Mouse (Mus musculus) spleen, postnatal 36 days (tissue): ENCODE measurements at regions not wholly inside any gene's neighbourhood (a gene's known extent, or its start where the extent isn't known, plus 50 kb on each side); places are given as distances from the start of the nearest gene placed in this dataset.

ENCODE experiments used
- DNase-seq, 2 experiments: peaks; one replicate each; pipeline ENCODE4 v3.0.0; 2022; ENCODE audit warnings: low spot score in 2 of 2, mixed read lengths in 1 of 2

DNA sequence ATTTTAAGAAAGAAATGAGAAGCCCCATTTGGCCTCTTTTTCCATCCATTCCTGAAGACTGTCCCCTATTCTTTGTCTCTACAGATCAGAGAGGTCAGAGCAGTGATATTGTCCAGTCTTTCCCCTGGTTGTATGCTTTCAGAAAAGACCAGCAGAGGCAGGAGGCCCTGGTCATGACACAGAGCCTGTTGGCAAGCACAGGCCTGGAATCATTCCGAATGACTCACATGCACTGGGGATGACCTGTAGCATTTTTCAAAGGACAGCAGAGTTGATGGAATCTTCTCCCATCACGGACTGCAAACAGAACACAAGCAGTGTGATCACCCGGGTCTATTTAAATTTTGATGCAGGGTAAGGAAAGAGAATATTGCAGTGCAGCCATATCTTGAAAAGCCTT is 50.2 kb upstream of the Nxt1 start:
- DNase-seq, result no peak

DNA sequence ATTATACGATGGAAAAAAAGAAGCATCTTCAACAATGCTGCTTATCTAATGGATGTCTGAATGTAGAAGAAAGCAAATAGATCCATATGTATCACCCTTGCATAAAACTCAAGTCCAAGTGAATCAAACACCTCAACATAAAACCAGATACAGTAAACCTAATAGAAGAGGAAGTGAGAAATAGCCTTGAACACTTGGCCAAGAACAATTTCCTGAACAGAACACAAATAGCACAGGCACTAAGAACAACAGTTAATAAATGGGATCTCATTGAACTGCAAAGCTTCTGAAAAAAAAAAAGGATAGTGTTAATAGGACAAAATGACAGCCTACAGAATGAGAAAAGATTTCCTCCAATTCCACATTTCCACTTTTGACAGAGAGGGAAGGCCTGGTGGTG is 60.5 kb upstream of the Nxt1 start:
- DNase-seq, result no peak

DNA sequence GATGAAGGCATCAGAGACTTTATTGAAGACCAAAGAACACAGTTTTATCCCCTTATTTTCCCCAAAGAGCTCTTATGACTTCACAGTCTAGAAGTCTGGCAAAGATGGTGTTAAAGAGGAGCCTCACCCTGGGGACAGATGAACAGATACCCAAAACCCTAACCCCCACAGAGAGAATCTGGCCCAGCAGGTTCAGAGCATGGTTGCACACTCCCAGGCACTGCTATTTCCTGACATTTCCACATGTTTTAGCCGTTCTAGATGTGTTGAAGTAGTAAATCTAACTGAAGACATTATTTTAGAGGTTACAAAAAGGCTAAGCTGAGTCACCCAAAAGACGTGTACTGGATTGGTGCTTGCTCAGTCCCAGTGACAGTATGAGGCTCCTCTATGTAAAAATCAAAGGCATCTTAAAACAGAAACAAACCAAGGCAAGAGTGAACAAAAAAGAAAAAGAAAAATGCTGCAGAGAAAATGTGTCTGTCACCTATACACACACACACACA is 66.9 kb upstream of the Nxt1 start:
- DNase-seq, result no peak

DNA sequence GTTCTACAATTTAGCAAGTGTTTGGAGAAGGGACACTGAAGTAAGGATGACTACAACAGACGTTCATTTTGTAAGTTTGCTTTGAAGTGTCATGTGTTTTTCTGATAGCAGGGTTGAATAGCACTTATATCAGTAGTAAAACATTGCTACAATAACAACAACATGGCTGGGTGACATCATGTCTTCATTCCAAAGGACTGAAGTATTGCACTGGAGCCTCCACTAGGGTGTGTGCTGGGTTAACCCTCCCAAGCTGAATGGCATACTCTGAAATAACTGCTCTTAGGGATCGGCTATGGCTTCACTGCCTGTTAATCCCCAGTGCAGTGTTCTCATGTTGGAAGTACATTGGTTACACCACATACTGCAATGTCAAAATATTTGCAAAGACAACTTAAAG is 68.5 kb upstream of the Nxt1 start:
- no peak for DNase-seq

DNA sequence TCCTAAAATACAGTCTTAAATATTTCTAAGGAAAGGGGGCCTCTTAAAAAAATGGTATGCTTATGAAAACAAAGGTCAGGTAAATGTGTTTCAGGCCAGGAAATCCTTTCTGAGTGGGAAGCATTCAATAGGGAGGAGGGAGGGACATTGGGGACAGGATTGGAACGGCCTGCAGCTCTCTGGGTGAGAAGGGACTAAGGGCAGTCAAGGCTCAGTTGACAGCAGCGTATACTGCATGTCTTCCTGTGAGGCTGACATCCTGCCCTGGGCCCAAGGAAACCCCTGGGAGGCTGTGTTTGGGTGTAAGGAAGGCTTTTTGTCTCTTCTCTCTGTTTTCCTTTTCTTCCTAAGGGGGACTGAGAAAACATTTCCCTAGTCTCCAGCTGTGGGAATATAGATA is 69.1 kb upstream of the Nxt1 start:
- no peak for DNase-seq

DNA sequence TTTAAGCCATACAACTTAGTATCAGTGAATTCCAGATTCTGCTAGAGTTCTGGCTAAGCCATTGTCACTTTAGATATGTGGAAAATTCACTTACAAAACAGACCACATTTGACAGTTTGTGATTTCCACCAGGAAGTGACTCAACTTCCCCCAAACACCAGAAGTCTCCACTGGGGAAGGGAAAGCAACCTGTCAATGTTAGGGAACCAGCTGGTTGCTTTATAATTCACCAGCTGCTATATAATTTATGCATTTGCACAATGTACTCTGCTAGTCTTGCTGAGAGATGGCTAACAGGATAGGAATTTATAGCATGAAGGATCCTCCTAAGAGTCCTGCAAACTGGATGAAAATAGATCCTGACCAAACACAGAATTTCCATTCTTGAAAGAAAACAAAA is 72.9 kb upstream of the Nxt1 start:
- DNase-seq, result no peak

DNA sequence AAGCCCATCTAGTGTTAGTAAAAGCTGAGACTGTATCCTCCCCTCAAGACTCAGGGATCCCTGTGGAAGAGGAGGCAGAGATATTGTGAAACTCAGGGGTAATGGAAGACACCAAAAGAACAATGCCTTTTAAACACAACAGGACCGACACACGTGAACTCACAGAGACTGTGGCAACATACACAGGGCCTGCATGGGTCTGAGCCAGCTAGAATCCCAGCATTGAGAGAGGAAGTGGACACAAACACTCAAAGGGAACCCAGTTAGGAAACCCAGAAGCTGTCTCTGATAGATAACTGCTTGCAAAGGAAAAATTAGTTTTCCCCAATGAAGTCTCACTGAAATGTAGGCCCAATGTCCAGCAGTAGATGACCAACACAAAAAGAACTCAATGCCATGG is 75.4 kb upstream of the Nxt1 start:
- DNase-seq, result no peak

DNA sequence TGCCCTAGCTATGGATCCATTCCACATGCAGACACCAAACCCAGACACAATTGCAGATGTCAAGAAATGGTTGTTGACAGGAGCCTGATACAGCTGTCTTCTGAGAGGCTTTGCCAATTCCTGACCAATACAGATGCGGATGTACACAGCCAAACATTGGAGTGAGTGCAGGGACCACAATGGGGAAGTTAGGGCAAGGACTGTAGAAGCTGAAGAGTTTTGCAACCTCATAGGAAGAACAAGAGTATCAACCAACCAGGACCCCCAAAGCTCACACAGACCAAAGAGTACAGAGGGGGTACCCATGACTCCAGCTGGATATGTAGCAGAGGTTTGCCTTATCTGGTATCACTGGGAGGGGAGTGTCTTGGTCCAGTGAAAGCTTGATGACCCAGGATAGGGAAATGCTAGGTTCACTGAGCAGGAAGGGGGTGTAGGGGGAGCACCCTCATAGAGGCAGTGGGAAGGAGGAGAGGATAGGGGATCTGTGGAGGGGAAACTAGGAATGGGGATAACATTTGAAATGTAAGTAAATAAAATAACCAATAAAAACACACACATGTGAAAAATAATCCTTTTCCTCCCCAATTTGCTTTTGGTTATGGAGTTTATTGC is 86.6 kb upstream of the Nxt1 start:
- no peak for DNase-seq

DNA sequence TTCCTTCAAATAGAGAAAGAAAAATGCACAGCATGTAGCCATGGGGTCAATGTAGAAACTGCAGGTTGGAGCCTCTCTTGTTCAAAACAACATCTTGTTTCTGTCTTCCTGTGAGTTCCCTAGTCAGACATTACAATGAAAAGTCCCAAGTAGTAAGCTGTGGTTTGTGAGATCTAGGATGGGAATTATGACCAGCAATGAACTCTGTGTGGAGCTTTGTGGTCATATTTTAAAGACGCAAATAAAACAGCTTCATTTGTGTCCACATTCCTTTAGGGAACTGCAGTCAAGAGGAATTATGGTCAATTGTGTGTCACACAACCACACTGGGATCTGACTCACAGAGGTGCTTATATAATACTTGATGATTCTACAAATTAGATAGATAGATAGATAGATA is 90.2 kb upstream of the Nxt1 start:
- DNase-seq, result no peak

DNA sequence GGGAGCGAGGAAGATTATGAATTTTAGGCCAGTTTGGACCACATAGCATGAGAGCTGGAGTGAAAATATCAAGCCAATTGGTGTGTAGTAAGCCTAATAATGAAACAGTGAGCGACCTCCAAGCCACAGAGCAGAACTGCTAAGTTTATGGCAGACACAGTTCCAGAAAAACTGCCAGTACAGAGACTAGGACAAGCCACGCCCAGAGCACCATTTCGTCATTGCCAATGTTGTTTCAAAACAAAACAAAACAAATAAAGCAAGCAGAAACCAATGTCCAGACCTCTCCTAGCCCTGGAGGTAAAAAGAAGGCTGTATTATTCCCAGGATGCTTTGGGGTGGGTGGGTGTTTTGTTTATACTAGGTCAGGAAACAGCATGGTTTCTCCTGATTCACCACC is 90.7 kb upstream of the Nxt1 start:
- no peak for DNase-seq

DNA sequence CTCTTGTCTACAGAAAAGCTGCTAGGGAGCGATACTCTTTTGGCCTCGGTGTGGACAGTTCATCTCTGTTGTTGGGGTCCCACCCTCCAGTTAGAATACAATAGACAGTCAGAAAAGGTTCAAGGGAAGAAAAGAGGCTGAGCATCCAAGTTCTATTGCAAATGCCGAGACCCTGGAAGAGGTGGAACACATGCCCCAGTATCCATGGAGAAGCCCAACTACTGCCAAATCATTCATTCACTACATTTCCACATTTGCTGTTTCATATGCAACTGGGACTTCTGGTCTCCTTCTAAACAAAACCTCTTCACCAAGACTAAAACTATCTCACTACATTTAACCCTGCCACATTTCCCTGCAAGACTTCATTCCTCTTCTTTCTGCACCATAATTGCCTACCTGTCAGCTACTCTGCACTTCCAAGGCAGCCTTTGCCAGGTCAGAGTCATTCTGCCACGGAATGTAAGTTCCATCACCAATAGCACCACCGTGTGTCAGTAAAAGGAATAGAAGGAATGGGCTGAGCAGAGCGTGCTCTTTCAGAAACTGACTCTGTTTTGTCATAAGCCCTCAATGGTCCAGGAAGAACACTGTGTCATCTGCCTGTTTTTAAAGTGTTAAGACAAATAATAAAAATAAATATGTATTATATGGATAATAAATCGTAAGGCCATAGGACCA is 92.0 kb upstream of the Nxt1 start:
- peak; percentile 6 to 19 for DNase-seq

DNA sequence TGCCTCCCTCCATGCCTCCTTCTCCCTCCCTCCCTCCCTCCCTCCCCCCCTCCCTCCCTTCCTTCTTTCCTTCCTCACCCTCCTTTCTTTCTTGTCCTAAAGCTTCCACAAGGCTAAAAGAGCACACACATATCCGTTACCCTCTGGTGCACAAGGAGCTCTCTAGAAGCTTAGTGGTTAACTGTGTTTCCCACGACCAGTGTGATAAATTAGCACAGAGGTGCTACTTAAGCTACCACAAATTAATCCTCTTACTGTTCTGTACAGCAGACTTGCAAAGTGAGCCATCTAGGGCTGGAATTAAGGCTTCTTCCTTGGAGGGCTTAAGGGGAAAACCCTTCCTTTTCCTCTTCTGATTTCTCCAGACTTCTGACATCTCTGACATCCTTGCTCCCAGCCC is 92.8 kb upstream of the Nxt1 start:
- no peak for DNase-seq

DNA sequence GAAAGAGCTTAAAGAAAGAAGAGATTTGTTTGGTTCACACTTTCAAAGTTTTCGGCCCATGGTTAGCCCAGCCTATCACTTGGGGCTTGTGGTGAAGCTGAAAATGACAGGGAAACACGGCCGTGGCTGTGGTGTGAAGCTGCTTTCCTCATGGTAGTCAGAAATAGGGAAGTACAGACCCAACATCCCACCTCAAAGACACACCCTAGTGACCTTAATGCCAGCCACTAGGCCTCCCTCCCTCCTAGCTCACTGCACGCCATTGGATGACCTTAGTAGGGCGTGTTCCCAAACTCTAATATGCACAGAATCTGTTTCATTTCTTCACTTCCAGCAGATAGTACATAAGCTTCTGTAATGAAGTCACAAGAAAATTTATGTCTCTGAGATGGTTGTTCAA is 93.4 kb upstream of the Nxt1 start:
- peak; percentile 7 to 32 for DNase-seq

DNA sequence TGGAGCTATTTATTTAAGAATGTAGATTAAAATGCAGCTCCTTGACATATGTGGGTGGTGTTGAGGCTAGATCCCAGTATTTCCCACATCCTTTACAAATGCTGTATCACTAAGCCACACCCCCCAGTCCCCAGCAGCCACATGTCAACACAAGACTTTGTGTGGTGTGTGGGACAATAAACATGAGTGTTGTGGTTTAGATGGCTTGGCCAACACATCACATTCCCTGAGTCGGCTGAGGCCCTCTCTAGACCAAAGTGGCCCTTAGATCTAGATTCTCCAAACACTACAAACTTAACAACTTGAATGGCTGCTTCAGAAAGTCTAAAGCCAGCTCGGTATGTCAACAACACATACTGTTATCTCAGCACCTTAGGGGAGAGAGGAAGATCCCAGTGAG is 94.2 kb upstream of the Nxt1 start:
- no peak for DNase-seq

DNA sequence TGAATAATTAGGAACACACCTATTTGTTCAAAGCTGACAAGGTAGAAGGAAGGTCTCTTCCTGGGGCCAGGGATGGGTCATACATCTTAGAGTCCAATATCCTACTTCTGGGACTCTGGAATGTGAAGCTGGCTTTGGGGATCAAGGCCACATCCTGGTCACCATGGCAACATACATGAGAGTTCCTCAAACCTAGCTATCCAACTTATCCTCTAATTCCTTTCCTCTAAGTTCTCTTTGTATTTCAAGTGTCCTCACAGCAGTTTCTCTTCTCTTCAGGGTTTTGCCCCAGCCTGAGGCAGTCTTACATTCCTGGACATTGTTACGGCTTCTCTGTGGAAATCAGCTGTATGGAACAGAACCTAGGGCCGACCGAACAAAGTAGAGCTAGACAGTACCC is 97.0 kb upstream of the Nxt1 start:
- no peak for DNase-seq

DNA sequence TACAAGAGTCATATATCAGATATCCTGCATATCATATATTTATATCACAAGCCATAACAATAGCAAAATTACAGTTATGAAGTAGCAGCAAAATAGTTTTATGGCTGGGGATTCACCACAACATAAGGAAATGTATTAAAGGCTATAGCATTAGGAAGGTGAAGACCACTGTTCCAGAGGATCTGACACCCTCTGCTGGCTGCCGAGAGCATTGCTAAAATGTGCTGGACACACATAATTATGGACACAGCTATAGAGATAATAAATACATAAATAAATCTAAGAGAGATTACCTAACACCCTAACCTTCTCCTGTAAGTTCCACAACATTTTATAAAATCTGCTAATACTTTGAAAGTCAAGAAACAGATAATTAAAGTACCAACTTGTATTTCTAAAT is 100.2 kb upstream of the Nxt1 start:
- peak; percentile 45 to 55 for DNase-seq

DNA sequence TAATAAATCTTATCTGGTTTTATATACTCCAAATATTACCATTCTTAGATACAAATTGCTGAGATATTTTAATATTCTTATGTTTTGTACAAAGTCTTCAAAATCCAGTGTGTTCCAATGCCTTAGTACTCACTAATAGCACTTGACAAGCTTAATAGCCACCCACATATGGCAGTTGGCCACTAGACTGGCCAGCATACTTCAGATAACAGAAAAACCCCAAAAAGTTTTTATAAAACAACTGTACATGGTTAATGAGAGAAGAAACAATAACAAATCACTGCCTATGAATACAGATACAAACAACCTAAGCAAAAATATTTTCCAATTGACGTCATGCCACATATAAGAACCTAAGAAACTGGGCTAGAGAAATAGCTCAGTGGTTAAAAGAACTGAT is 100.8 kb upstream of the Nxt1 start:
- DNase-seq, result no peak

DNA sequence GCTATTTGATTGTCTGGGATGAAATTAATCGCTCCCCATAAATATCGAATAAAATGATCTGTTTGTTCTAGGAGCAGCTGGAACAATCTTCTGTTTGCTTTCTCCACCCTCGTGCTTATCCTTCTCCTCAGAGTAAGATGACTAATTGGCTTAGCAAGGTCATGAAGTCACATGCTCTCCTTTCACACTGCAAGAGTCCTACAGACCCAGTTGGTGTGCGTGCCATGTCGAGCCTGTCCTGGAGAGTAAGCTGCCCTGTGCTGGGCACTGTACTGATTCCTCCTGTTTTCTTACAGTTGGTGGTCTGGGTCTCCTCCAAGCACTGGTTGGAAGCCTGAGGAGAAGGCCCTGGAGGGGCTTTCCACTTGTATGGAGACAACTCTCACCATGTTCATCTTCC is 101.4 kb upstream of the Nxt1 start:
- DNase-seq, result no peak

DNA sequence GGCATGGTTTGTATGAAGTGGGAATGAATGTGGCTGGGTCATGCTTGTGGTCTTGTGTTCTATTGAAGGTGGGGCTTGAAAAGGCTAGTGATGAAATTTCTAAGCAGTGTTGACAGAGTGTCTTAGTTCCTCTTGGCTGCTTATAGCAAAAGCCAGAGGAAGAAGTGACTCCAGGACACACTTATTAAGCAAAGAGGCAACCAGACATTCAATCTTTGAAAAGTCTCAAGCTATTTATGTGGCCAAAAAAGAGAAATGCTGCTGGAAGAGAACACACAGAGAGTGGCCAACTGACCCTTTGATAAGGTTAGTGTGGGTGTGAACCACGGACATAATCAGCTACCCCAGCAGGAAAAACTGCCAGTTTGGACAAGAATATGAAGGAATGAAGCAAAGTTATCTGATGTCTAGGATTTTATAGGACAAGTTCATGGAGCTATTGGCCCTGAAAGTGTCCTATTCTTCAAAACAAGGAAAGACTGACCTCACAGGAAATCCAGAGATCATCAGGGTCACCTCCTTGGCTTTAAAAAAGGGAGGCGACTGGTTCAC is 104.4 kb upstream of the Nxt1 start:
- peak; percentile 2 to 17 for DNase-seq

DNA sequence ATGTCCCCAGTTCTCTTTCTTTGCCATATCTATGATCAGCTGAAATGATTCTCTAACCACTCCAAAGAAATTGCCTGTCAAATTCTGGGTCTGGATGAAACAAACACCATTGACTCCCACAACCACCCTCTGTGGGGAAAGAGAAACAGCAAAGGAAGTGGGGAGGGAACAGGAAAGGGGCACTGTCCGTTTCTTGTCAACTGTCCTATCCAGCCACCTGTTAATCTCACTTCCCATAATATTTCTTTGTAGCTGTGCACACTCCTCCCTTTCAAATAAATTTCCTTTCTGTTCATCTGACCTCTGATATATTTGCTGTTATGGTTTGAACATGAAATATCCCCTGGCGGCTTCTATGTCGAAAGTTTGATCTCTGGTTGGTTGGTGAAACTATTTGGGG is 109.0 kb upstream of the Nxt1 start:
- peak; percentile 19 to 44 for DNase-seq

DNA sequence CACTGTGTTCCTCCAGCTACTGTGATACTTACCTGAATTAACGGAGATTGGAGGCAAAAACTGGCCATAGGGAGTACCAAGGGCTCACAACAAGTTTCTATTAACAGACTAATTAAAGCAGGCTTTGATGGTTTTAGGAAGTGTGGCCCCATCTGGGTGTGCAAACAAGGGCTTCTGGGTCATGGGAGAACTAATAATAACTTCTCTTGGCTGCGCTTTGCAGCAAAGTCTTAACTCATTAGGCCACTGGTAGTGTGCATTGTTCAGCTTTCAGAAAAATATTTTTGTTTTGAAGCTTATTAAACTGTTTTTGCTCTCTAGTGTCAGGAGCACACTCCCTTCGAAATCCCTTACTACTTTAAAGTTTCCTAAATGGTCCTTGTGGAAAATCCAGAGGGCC is 110.4 kb upstream of the Nxt1 start:
- peak; percentile 24 to 37 for DNase-seq

DNA sequence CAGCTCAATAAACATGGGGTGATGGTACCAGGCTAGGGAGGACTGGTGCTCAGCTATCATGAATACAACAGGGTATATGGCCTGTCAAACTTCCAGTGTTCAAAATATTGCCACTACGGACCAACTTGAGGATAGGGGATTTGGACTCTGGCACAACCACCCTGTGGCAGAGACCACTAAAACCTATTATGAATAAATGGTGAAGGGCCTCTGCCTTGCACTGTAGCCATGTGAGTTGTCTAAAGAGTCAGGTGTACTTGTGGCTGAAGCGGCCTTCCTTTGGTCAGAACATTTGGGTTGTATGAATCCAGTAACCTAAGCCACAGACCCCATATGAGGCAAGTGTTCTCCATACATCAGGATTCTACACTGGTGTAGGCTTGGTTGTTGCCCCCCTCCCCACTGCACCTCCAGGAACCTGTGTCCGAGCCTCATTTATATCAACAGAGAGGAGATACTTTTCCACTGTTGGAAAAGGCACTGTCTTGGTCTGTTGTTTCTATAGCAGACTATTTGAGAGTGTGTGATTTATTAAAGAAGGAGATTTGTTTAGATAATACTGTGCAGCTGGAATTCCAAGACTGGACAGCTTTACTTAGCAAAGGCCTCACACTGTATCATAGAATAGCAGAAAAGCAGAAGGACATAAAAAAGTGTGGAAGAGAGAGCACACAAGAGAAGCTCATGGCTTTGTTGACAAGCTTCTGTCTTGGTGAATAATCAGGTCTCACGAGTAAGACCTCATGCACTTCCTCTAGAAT is 112.2 kb upstream of the Nxt1 start:
- no peak for DNase-seq

DNA sequence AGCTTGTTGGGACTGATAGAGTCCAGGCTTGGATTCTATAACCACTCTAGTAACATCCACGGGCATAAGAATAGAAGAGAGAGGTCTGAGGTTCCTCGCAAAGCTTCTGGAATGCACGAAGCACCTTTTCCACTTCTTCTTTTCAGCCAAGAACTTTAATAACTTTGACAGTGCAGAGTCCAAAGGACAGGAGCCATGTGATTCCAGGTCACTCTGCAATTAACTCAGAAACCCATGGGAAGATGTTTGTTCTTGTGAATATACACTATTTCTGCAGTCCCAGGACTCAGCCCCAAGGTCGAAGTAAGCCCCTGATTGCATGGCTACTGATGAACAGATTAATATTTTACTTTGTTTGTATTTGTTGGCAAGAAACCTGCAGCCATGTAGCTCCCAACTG is 113.0 kb upstream of the Nxt1 start:
- no peak for DNase-seq
